Mouse (Mus musculus) frontal cortex, postnatal 10 days (tissue): ENCODE data around the gene Rbms1.

Experiments used
- DNase-seq, 2 experiments: peaks; one replicate each; pipeline ENCODE4 v3.0.0; 2022; ENCODE audit warnings: low spot score in 2 of 2, mixed read lengths in 1 of 2

The Rbms1 gene

DNA sequence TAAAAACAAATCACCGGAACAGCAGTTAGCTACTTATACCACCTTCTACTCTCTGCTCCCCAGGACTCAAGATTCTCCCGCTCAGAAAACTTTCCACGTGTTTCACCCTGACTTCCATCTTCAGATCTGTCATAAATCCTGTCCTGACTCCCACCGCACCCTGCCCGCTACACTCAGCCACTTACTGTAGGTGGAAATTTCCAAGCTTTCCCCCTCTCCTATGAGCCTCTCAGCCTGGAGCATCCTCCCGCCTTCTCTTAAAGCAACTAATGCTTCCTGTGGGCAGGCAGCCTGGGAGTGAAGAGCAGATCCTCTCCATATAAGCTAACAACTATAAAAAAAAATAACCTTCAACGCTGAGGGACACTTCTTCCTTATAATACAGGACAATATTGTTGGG is 44.6 kb downstream of the Rbms1 start:
- DNase-seq: no peak

DNA sequence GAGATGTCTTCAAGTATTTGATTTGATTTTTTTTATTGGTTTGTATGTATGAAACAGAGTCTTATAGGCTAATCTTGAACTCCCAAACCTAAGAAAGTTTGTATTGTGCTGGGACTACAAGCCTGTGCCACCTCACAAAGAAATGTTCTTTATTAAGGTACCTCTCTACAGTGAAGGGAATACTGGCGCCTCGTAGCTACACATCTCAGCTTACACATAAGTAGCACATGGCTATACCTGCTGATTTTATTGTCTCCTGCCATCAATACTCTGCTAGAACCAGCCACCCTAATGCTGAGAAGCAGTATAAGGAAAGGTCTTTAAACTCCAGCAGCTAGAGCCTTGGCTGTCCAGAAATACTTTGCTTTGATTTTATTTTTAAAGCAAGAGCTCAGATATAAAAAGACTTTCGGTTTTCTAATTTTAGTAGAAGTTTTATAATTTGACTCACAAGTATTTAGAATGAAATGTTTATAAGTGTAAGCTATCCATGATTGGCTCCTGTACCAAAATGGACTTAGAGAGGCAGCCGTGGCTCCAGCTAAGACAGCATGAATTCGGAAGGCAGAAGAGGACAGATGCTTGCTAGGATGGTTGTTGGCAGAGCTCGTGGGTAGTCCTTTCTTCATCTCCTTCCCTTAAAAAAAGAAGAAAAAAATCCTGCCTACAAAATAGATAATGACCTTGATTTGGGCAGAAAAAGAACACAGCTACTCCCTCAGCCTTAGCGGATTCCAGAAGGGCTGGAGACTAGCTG is 48.3 kb downstream of the Rbms1 start:
- DNase-seq: no peak

- DNase-seq: no peak
Measured at GRCm38 (mm10) chr2:60913281-60913680, 49.7 kb downstream of the Rbms1 start.

- DNase-seq: no peak
Measured at GRCm38 (mm10) chr2:60911716-60912115, 51.3 kb downstream of the Rbms1 start.

GRCm38 (mm10) chr2:60910820-60911219 is 52.2 kb downstream of the Rbms1 start:
- DNase-seq: no peak

DNA sequence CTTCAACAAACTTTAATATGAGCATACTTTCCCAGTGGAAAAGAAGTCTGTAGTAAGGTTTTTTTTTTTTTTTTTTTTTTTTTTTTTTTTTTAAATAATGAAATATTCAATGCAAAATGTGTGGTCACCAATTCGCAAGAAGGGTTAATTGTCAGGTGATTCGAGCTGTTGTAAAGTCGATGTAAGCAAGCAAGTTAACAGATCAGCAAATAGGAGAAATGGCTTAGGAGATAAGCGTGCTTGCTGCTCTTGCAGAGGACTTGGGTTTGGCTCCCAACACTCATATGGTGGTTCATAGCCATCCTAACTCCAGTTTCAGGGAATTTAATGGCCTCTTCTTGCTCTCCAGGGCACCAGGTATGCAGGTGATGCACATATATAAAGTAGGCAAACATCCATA is 54.4 kb downstream of the Rbms1 start:
- DNase-seq: no peak

- DNase-seq: no peak
Measured at GRCm38 (mm10) chr2:60908116-60908515, 54.9 kb downstream of the Rbms1 start.

DNA sequence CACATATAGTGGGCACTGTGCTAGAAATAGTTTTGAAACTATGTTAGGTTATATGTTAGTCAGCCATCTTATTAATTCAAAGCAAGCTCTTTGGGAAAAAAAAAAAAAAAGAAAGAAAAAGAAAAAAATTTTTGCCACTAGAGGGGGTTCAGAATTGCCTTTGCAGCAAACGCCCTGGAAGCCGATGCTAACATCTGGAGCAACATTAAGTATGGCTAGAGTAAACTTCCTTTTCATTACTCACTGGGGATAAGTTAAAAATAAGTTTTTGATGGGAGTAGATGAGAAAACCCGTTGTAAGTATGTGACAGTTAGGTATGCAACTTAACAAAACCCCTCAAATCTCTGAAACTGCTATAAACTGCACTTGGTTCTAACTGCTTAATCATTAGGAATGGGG is 57.7 kb downstream of the Rbms1 start:
- no peak for DNase-seq

- no peak for DNase-seq
Measured at GRCm38 (mm10) chr2:60904141-60904540, 58.9 kb downstream of the Rbms1 start.

DNA sequence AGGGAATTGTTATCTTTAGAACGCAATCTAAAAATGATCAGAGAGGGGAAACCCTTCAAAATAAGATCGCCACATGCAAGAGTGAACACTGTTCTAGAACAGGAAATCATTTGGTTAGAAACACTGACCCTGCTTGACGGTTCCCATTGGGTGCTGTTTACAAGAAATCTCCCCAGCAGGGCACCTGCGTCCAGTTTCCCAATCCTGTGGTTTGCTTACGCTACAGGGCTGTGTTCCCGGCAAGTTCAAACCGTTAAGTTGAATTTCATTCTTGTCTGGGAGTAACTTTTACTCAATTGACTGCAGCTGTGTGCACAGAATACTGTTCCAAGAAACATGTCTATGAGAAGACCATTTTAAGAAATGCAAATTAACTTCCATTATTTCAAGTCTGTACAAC is 59.5 kb downstream of the Rbms1 start:
- no peak for DNase-seq

DNA sequence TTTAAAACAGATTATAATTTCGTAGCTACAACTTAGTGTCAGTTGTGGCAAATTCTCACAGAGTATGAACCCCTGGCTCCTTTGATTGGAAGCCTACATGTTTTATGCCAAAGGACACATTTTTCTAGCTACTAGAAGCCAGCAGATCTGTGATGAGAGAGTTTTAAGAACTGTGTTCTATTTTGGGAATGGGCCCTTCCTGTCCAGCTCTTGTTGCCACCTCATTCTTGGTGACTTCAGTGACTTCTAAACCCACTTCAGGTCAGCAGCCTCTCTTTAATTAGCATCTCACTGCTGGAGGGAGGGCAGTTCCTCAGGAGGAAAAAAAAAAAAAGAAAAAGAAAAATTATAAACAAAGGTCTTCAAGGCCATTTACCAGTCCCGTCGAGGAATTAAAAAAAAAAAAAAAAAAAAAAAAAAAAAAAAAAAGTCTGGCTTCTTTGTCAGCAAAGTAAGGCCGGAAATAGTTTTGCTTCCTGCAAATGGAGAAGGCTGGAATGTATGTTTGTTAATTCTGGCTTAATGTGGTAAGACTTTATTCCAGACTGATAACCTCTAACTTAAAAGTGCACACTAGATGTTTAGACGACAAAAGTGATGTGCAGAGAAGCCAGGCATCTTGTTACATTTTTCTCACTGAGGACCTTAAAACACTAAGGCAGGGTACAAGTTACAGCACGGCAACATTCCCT is 60.4 kb downstream of the Rbms1 start:
- no peak for DNase-seq

- no peak for DNase-seq
Measured at GRCm38 (mm10) chr2:60901511-60901951, 61.5 kb downstream of the Rbms1 start.

DNA sequence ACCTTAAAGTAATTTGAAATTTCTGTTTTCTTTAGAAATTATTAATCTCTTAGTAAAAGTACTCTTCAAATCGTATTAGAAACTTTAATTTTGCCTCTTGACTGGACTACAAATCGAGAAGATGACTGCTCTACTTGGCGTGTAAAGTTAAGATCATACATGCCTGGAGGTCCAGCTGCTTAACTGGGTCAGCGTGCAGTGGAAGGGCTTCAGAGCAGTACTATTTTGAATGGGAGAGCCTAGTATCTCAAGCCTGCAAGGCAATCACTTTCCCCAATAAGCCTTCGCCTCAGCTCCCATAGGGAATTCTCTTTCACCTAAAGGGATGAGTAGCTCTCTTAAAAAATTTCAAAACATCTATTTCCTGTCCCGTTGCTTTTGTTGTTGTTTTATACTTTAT is 62.0 kb downstream of the Rbms1 start:
- DNase-seq: no peak

- DNase-seq: no peak
Measured at GRCm38 (mm10) chr2:60893042-60893441, 70.0 kb downstream of the Rbms1 start.

GRCm38 (mm10) chr2:60883931-60884330 is 79.1 kb downstream of the Rbms1 start:
- DNase-seq: no peak

GRCm38 (mm10) chr2:60883043-60883365 is 80.0 kb downstream of the Rbms1 start:
- no peak for DNase-seq

DNA sequence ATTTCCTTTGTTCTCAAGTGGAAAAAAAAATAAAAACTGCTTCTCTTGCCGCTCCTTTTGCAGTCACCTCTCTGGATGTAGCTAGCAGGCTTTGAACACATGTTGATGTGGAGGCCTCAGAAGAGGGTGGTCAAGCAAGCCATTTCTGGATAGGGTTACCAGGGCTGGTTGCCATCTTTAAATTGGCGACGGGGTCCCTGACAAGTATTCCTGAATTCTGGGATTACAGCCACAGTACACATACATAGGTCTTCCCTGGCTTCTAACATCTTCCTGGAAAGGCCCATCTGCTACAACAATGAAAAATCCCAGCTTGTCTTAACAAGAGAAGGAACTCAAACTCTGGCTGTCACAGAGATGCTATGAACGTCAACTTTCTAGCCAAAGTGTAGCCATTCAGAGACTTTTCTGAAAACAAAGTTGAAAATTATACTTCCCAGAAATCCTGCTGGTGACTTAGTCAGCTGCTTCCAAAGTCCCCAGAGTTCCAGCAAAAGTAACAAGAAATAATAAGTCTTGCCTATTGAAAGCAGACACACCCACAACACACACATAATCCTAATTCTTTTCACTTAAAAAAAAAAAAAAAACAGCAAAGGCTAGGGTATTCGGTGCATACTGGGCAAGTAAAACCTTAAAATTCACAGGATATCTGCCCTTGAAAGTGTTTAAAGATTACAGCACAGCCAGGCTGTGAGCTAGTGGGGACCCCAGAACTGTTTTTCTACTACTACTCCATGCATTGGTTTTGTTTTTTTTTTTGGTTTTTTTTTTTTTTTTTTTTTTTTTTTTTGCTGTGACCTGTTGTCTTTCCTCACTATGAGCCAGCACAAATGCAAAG is 80.6 kb downstream of the Rbms1 start:
- DNase-seq: no peak

DNA sequence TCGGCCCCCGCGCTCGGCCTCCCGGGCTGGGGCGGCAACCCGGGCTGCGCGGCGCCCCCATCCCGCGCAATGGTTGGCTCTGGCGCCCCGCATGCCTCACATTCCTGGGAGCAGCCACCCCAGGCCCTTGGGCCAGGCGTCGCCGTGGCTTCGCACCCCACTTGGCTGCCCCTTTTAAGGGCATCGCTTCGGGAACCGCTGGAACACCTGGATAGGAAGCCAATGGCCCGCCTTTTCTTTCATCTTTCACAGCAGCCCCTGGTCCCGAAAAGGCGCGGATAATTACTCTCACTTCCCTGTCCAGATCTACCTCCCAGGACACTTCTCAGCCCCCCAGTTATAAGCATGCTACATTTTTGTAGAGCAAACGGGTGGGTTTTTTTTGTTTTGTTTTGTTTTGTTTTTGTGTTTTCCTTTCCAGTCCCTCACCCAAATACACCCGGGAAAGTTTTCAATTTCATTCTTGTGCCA is 81.4 kb downstream of the Rbms1 start:
- DNase-seq: no peak

GRCm38 (mm10) chr2:60880789-60881570 is 82.0 kb downstream of the Rbms1 start:
- DNase-seq: peak in 1 of 2 experiments; percentile 48

DNA sequence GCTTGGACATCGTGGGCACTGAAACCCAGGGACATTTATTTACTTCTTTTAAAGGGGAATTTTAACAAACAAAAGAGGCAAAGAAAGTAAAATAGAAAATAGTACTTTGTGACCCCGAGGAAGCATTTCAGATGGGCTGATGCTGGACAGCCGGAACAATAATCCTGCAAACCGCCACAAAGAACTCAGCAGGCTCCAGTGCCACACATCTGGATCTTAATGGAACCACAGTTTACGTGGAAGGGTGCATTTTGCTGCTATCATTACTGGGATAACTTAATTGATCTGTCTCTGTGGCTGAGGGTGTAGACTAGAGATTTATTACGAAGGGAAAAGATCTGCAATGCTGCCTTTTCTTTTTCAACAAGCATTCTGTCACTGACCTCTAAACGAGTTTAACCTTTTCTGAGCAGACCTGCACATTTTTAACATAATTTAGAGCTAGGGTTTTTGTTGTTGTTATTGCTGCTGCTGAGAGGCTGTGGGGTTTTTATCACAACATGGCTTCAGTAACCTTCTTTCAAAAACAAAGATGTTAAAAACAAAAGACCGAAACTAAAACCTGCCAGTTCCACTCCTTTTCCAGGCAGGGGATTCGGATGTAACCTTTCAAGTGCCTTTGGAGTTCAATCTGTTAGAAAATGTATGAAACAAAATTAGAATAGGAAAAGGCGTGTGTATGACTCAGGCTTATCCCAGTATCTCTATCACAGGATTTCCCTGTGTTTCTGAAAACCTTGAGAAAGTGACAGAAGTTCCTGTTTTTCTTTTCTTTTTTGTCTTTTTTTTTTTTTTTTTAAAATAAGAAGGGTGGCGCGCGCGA is 82.8 kb downstream of the Rbms1 start:
- no peak for DNase-seq
